Mouse (Mus musculus) layer of hippocampus, adult 9-10 months (tissue): Measurements from ENCODE around the gene Kndc1.

ENCODE experiments used
- DNase-seq: peaks from one replicate; pipeline ENCODE4 v3.0.0; 2022; ENCODE audit warnings: low spot score

The Kndc1 gene

DNA sequence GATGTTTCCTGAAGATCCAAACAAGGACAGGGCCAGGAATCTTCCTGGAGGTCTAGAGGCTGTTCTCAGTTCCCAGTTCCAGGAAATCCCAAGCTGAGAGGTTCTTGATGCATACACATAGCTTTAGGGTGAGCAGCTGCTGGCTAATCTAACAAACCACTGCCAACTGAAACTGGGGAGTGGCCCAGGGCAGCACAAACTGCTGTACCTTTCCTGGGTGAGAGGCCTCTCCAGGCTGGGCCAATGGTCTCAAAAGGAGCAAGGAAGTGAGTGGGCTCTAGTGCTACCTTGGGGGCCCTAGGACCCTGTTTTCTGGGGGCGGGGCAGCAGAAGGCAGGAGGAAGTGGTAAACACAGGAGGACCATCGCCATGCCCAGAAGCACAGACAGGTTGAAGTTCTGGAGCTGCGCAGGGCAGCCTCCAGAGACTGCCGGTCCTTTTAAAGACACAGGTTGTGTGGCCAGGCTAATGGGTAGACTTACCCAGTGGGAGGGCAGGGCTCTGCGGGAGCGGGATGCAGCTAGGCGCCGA lies 96.4 kb downstream of the Kndc1 start:
- no peak for DNase-seq
